Mouse (Mus musculus) ES-CJ7 (cell line): ENCODE measurements around the gene Lrfn3.

Source experiments
- DNase-seq: peaks from one replicate; pipeline ENCODE4 v3.0.0; 2011; ENCODE audit warnings: low read depth, low spot score

Gene Lrfn3

DNA sequence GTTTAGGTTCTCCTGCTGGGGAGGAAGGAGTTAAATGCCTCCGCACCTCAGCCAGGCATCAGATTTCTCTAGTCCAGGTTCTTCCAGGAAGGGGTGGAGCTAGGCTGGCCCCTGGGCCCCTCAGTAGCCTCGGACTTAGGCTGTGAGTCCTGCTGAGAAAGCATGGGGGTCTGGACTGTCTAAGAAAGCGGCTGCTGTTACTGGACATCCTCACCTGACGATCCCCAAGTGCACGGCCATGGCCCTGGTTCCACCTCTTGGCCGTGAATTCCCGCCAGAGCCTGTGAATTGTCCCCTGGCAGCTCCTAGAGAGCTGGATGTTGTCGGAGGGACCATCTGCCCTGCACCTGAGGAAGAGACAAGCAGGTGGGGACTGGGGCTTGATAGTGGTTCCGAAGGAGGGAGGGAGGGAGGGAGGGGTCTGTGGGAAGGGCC is 47.8 kb downstream of the Lrfn3 start, which contains the start of gene Syne4:
Syne4 (plus strand) TSS at position 87 of the 435 bp plus-strand sequence.
- DNase-seq: peak; percentile 54

DNA sequence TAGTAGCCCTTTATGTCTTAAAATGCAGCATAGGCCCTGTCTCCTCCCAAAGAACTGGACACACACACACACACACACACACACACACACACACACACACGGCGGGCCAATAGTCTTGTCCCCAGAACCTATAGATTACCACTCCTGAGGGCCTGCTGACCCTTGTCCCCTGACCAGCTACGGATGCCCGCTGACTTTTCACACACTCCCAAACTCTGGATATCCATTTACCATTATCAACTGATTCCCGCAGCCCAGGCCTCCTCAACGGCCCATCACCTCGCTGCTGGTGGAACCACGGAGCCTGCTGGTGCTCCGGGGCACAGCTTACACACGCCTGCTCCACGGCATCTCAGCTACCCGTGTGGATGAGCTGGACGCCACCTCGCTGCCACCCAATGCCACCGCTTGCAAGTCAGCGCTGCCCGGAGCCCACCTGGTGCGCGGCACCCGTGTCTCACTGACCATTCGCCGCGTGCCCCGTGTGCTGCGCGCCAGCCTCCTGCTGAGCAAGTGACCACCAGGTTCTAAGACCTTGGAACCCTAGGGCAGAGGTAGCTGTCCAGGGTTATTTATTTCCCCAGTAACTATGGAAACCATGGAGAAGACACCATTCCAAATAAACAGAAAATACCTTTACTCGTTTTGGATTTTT is 48.8 kb downstream of the Lrfn3 start:
- no peak for DNase-seq

DNA sequence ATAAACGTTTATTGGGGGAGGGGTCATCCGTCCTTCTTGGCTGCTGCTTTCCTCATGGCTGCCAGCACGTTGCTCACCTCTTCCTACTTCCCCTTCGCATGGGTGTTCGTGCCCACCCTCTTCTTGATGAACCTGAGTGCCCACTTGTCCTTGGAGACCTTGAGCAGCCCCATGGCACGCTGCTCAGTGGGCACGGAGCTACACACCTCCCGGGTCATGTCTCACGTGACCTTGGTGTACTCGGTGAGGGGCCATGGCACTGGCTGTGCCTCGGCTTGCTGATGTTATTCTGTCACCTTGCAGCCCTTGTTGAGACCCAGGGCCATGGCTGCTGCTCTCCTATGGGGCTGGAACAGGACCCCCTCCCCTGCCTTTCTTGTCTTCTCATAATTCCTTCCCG is 52.4 kb downstream of the Lrfn3 start:
- no peak for DNase-seq

DNA sequence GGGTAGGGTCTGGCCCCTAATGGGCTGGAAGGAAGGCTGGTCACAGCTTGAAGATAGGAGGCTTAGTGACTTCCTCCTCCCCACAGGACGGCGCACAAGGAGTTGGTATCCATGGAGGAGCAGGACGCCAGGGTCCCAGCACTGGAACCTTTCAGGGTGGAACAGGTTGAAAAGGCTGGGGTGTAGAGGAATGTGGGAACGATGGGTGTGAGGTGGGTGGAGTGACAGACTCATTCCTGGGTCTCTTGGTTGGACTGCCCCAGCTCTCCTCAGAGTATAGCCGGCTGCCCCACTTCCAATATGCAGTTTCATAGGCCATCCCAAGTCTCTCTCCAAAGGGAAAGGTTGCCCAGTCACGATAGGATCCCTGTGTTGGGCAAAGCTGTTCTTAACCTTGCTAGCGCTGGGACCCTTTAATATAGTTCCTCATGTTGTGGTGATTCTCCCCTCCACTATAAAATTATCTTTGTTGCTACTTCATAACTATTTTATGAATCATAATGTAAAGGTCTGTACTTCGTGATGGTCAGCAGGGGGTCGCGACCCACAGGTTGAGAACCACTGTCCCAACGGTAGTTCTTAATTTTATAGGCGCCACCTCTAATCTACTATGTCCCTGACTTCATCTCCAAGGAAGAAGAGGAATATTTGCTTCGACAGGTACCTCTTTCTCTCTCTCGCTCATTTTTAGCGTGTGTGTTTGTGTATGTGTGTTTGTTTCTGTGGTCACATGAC is 53.0 kb downstream of the Lrfn3 start:
- DNase-seq: no peak

DNA sequence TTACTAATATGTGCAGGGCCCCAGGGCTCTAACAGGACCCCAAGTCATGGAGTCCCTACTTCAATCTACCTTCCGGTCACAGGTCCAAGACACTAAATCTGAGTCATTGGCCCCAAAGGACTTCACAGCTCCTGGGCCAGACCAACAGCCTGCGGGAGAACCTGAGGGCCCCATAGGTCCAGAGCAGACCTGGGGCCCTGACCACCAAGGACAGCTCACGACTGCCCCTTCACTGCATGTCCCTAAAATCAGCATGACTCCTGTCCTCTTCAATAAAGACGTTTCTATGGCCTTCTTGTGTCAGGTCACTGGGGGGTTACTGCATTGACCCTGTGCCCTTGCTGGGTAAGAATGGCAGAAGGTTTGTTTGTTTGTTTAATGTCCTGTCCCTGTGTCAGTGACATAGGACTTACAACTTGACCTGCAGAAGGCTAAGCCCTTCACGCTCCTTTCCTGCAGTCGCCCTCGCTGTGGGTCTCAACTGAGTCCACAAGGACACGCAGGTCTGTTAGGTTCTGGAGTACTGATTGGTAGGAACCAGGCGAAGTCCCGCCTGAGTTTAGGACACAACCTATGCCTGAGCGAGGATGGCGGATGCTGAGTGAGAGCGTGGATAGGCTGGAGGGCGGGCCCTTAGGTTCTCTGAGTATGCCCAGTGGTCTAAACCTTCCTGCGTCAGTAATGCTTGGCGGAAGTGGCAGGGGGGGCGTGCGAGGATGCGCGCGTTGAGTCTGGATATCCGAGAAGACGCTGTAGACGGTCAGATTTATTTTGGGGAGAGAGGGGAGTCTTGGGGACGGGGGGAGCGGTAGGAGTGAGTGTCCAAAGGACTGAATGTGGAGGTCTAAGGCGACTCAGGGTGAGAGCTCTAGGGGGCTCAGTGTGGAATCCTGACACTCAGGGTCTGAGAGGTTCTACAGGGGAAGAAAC is 54.2 kb downstream of the Lrfn3 start, which contains the start of gene Alkbh6:
Alkbh6 (plus strand) TSS at position 642 of the 930 bp plus-strand sequence.
- DNase-seq: peak; percentile 97

DNA sequence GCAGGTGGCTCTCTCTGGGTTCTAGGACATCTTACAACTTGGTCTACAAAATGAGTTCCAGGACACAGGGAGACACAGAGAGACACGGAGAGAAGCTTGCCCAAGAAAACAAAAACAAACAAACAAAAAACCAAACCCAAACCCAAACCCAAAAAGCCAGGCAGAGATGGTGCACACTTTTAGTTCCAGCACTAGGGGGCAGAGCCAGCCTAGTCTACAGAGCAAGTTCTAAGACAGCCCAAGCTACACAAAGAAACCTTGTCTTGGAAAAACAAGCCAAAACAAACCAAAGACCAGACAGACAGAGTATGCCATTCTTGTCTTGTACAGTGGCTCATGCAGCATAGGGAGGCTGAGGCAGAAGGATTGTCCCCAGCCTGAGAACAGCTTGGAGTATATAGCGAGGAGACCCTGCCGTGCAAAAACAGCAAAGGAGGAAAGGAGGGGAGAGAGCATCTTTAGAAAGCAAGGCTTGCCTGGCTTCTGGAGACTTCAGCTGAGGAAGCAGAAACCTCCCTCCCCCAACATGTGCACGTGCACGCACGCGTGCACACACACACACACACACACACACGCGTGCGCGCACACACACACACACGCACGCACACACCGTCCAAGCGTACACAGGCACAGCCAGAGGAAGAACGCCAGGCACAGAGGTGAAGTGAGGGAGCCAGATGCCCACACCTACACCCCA is 56.3 kb downstream of the Lrfn3 start:
- peak; percentile 56 for DNase-seq
